Mouse (Mus musculus): ENCODE data around the gene Ankrd10. TPM values are rescaled to one million over a fixed set of nuclear protein-coding genes. Genes with fewer than 3 reads are reported as not detected.

The Ankrd10 gene
- polyA plus RNA-seq, 1 experiment from 2014 or later, result 110 TPM

Small RNA genes lying within 50 kb of the gene (microRNA-seq; reads per million reads assigned to microRNA genes)
- 2.1 reads per million for gene Mir7238 (ENCODE audit: borderline number of aligned reads)

Other genes starting within 250 kb of the Ankrd10 start
- gene Rab20, start 157.0 kb downstream of the Ankrd10 start, polyA plus RNA-seq (2015; fragmentation: Nextera tagmentation; extraction: Ambion mirVana), result 6.2 and 8.0 TPM in 2 replicates
- gene Naxd, start 138.3 kb downstream of the Ankrd10 start, polyA plus RNA-seq (2015; fragmentation: Nextera tagmentation; extraction: Ambion mirVana), result 143 and 161 TPM in 2 replicates
- gene Cars2, start 85.0 kb downstream of the Ankrd10 start, polyA plus RNA-seq (2015; fragmentation: Nextera tagmentation; extraction: Ambion mirVana), result 27.9 and 29.3 TPM in 2 replicates
- gene Ing1, start 80.2 kb downstream of the Ankrd10 start, polyA plus RNA-seq (2015; fragmentation: Nextera tagmentation; extraction: Ambion mirVana), result 85.3 and 87.0 TPM in 2 replicates
- gene 1700016D06Rik, start 65.3 kb upstream of the Ankrd10 start, polyA plus RNA-seq (2015; fragmentation: Nextera tagmentation; extraction: Ambion mirVana), result not detected in 2 replicates
- 16.5 and 16.6 TPM in 2 replicates for gene Arhgef7, start 92.0 kb upstream of the Ankrd10 start, polyA plus RNA-seq (2015; fragmentation: Nextera tagmentation; extraction: Ambion mirVana)
- not detected in 2 replicates for gene Tex29, start 204.7 kb upstream of the Ankrd10 start, polyA plus RNA-seq (2015; fragmentation: Nextera tagmentation; extraction: Ambion mirVana)